Mouse (Mus musculus): ENCODE measurements at regions not wholly inside any gene's neighbourhood (a gene's known extent, or its start where the extent isn't known, plus 50 kb on each side); places are given as distances from the start of the nearest gene placed in this dataset.

DNA sequence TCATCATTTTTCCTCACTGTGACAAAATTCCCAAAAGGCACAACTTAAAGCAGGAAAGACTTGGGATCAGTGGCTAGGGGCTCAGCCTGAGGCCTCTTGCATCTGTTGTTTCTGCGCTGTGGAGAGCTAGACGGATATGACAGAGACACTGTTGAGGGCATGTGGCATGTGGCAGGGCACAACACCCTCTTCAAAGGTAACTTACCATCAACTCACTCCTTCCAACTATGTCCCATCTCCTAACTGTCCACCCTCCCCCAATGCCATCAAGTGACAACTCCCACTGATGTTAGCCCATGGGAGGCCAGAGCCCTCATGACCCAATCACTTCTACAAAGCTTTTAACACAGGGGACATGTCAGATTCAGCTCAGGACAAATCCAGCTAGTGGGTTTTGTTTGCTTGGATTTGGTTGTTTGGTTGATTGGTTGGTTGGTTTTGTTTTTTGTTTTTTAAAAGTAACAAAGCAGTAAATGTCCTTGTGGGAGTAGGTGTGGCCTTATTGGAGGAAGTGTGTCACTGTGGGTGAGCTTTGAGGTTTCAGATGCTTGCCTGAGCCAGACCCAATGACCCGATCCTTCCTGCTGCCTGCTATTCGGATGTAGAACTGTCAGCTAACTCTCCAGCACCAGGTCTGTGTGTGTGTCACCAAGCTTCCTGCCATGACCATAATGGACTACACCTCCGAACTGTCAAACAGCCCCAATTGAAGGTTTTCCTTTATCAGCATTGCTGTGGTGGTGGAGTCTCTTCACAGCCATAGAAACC is 53.2 kb upstream of the Lef1 start:
- DNase-seq (ENCODE audit: extremely low spot score in 1 of 2, low spot score in 1 of 2): no peak

GRCm38 (mm10) chr3:131054241-131054972 is 55.9 kb upstream of the Lef1 start:
- DNase-seq (ENCODE audit: extremely low spot score in 1 of 2, low spot score in 1 of 2): no peak

DNA sequence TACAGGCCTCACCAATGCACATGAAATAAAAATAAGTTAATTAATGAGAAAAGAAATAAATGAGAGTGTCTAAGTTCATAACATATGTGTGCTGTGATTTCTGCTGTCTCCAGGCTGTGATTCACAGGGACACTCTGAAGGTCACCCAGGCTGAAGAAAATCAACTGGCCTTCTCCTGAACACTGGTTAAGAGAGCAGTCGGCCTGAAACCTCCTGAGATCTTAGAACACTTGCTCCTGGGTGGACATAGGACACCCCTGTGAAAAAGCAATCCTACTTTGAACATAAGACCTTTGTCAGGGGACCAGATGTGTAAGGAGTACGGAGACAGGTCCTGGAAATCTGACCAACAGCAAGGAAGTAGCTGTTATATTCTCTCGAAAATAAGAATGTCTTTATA is 62.6 kb upstream of the Lef1 start:
- DNase-seq (ENCODE audit: extremely low spot score in 1 of 2, low spot score in 1 of 2): no peak

GRCm38 (mm10) chr3:131046412-131046811 is 63.9 kb upstream of the Lef1 start:
- no peak for DNase-seq (ENCODE audit: extremely low spot score in 1 of 2, low spot score in 1 of 2)

DNA sequence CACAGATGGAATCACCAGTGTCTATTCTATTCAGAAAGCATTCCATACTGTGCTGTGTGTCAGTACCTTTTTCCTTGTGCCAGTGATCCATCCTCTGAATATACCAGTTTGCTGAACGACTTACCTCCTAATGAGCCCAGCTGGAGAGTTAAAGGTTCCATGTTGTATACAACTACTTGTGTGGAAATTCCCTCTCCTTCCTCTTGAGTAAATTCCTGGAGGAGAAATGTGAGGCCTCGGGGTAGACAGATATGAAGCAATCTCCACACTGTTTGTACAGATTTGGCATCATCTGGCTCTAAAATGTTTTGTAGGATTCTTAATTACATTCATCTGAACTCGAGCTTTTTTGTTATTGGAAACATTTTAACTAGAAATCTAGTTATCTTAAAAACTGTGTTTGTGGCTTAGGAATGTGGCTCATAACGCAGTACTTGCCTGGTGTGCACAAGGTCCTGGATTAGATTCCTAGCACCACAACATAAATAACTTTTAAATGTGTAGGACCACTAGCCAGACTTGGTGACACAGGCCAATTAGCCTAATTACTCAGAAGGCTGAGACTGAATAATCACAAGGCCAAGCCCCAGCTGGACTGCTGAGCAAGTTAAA is 70.0 kb upstream of the Lef1 start:
- no peak for DNase-seq (ENCODE audit: extremely low spot score in 1 of 2, low spot score in 1 of 2)

GRCm38 (mm10) chr3:131037095-131037494 is 73.2 kb upstream of the Lef1 start:
- no peak for DNase-seq (ENCODE audit: extremely low spot score in 1 of 2, low spot score in 1 of 2)

DNA sequence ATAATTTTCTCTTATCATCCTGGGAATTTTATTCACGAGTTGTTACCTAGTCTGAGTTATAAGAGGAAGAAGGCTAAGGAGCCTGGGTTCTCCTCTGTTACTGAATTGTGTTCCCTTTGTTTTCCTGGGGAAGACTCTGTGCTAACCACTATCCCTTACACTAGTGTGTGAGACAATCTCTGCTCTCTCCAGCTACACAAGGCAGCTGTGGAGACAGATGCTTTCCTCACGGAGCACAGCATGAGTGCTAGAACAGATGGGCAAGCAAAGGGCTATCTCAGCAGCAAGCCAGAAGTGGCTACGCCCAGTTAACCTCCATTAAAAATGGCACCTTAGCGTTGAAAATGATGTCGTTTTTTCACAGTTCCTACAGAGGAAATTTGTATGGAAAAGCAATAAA is 75.5 kb upstream of the Lef1 start:
- DNase-seq (ENCODE audit: extremely low spot score in 1 of 2, low spot score in 1 of 2): no peak

DNA sequence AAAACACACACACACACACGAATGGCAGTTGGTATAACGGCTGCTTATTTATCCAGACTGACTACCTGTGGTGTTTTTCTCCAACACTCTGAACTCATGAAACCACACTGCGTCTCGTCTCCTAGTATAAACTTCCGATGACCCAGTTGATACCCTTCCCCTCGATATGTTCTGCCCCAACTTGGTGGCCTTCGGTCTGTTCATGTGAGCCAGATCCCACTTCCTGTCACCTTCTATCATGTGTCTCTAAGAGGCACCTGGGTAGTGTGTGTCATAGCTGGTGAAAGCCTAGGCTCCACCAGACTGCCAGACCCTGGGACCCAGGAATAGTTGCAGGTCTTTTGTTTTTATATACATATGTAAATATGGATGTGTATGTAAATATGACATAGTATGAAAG is 83.9 kb upstream of the Lef1 start:
- DNase-seq (ENCODE audit: extremely low spot score in 1 of 2, low spot score in 1 of 2): no peak

DNA sequence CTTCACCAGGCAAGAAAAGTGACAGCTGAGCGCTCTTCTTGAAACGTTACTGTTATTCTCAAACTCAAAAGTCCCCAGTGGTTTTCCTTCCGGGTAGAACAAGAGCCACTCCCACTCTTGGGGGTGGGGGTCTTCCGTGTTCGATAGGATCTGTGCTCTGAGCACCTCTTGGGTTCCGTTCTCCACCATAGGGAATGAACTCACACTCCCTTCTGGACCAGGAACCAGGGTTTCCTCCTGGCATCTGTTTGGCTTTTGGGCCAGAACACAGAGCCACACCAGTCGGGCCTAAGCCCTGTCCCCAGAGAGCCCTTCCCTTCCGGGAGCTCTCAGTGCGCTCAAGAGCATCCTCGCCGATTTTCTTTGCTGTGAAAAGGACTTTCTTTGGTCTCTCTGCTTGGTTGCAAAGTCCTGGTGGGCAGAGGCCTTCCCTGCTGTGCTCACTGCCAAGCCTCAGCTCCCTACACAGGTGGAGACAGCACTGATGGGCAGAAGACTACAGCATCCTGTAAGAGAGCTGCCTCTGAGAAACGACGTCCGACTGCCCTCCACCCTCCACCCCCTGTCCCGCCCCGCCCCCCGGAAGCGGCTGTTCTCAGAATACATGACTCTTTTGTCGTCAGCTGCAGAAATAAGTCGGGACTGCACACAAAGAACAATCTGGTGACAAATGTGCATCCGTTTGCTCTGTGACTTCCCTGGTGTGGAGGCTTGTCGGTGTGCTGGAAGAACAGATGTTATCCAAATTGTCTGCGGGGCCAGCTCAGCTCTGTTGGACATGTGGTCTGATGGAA is 90.9 kb upstream of the Lef1 start:
- DNase-seq (ENCODE audit: extremely low spot score in 1 of 2, low spot score in 1 of 2): no peak

DNA sequence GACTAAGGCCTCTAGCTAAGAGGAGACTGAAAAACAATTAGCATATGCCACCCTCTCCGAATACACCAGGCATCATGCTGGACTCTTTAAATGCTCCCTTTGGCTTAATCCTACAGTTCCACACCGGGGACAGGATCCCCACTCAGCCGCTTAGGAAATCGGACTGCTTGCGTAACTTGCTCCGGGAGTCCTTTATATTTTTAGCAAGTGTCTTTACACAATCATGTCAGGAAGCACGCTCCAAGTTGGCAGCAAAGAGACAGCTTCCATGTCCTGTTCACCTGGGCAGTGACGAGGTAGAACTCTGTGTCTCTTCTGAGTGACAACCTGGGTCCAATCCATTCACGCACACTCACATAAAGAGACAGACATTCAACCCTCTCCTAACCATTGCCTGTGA is 92.4 kb upstream of the Lef1 start:
- no peak for DNase-seq (ENCODE audit: extremely low spot score in 1 of 2, low spot score in 1 of 2)

- DNase-seq (ENCODE audit: extremely low spot score in 1 of 2, low spot score in 1 of 2): no peak
Measured at GRCm38 (mm10) chr3:131016104-131016503, 94.2 kb upstream of the Lef1 start.

DNA sequence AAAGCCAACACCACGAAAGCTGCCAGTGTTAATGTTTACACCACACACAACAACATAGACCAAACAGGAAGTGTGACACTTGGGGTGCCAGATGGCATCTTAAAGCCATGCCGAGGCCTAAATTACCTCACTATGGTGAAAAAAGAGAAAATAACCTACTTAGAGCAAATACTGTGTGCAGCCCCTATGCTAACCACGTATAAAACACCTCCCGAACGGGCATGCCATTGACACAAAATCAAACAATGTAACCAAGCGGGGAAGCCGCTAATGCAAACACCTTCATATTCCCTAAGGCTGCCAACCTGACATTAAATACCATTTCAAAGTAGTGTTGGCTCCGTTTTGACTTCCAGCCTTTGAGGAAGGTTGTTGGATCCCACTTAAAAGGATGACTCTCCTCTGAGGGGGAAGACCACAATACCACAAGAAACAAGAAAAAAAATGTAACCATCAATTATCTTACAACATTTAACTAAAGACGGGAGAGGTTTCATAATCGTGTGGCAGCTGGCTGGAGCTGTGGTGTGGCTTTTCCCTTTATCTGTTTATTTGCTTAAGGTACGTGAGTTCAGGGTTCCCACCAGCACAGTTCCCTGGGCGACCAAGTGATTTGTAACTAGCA is 96.1 kb upstream of the Lef1 start:
- DNase-seq (ENCODE audit: extremely low spot score in 1 of 2, low spot score in 1 of 2): no peak

DNA sequence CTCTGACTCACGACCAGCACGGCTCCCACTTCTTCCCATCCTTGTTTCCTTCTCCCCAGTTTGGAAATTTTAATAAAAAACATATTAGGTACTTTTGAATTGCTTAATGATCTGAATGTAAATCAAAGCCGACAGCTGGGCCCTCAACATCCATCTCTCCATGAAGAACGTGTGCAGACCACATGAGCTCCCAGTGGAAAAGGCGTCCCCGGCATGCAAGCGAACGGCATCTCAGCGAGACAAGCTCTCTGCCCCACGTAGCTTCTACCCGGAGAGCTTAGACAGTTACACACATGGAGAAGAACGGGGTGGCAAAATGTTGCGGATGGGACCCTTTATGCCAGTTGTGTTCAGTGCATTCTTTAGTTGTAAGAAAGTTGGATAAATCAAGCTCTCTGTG is 109.6 kb upstream of the Lef1 start:
- no peak for DNase-seq (ENCODE audit: extremely low spot score in 1 of 2, low spot score in 1 of 2)

DNA sequence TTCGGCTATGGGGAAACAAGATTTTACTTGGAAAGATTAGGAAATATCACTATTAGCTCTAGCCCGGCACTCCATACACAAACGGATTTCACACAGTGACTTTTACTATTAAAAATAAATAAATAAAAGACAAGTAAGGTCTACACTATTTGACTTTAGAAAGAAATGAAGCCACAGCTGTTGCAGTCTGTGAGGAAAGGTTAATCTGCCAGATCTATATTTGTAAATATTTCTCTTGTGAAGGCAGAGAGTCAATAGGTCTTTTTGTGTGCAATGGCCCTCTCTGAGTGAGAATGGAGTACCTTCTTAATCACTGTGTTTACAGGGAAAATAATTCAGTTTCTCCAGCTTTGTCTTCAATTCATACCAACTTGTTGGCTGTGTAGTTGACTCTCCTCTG is 110.0 kb upstream of the Lef1 start:
- no peak for DNase-seq (ENCODE audit: extremely low spot score in 1 of 2, low spot score in 1 of 2)

- DNase-seq (ENCODE audit: extremely low spot score in 1 of 2, low spot score in 1 of 2): no peak
Measured at GRCm38 (mm10) chr3:130999818-131000217, 110.5 kb upstream of the Lef1 start.

DNA sequence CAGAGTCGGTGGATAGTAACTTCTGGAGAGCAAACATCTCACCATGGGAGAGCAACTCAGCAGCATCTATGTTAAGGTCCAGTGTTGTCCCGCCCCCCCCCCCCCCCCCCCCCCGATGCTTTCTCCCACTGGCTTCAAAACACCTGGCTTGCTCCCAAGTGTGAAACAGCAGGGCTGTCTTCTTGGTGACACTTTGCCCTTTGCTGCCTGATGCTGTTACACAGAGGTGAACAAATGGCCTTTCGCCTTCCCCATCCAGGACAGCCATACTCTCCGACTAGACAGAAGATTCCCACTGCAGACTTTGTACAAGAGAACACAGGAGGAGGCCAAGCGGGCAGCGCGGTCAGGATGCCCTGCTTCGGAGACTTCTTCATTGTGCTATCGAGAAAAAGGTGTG is 111.8 kb upstream of the Lef1 start:
- no peak for DNase-seq (ENCODE audit: extremely low spot score in 1 of 2, low spot score in 1 of 2)

DNA sequence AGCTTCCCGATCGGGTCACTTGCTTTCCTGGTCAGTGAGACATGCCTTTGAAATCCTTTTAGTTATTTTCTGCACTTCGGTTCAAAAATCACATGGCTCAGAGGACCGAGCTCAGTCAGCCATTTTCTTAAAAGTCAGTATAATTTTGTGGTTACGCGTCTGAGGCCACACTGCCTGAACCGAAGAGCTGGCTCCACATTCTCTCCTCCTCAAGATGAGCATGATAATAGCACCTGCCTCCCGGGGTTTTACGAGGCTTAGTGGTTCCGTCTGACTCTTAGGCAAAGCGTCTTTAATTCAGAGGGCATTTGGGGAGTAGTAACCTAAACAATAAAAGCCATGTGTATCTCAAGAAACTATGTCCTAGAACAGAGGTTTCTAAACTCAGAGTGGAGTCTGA is 113.5 kb upstream of the Lef1 start:
- no peak for DNase-seq (ENCODE audit: extremely low spot score in 1 of 2, low spot score in 1 of 2)

- DNase-seq (ENCODE audit: extremely low spot score in 1 of 2, low spot score in 1 of 2): no peak
Measured at GRCm38 (mm10) chr3:130991971-130992370, 118.3 kb upstream of the Lef1 start.

DNA sequence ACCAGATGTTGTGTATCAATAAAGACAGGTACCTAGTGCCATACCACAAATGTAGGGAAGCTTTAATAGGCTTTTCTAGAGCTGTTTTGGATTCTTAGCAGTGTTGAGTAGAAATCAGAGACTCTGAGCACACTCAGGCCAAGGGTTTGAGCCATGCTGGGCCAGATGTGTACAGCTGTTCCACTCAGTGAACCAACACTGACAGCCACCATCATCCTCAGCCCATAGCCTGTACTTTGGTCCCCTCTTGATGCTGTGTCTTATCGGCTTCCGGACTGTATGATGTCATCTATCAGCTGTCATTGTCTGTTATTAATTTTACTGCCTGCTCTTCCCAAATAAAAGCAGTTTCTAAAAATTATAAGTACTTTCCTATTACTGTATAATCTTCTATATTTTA is 123.6 kb upstream of the Lef1 start:
- no peak for DNase-seq (ENCODE audit: extremely low spot score in 1 of 2, low spot score in 1 of 2)

DNA sequence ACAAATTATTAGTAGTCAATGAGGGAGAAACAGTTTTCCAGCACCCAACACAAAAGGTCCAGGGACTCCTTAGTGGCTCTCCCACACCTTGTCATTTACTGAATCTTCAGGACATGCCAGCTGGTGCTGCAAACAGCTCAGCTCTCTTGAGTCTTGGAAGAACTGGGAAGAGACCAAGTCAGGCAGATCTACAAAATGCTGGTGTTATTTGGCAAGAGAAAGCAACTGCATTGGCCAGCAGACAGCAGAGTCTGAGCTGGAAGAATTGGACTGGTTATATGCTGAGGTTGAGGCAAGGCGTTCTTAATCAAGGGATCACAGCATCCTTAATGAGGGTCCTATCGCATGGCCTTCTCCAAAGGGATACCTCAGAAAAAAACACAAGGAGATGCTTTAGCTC is 124.2 kb upstream of the Lef1 start:
- DNase-seq (ENCODE audit: extremely low spot score in 1 of 2, low spot score in 1 of 2): no peak

- DNase-seq (ENCODE audit: extremely low spot score in 1 of 2, low spot score in 1 of 2): no peak
Measured at GRCm38 (mm10) chr3:130981566-130981965, 128.7 kb upstream of the Lef1 start.
